Mouse (Mus musculus): ENCODE data around the gene Faxc. TPM values are rescaled to one million over a fixed set of nuclear protein-coding genes. Genes with fewer than 3 reads are reported as not detected.
A peak's percentile ranks its signal among the peaks of the same experiment; 100 is the strongest.

The Faxc gene
- 3.6 and 3.8 TPM in 2 replicates for polyA plus RNA-seq (2014; fragmentation: Nextera tagmentation; extraction: Ambion mirVana)

GRCm38 (mm10) chr4:21930971-21931771, at the start of gene Faxc:
Faxc (plus strand) TSS chr4:21931329.
- Histone ChIP-seq H3K36me3 (ENCODE audit: control insufficient read depth, insufficient read depth, low read length) (no peaks in the 10 kb centered on the region), H3K4me1 (ENCODE audit: control insufficient read depth, insufficient read depth, low read length) (no peaks in the 10 kb centered on the region), H3K4me2 (peak within 1 kb of the TSS; percentile 91), H3K27me3 (ENCODE audit: control insufficient read depth, insufficient read depth, low read length) (peaks cover 6% of the 10 kb centered on the region; the same call in 1 of the 2 replicates), H3K9me3 (replicated peaks; ENCODE audit: control insufficient read depth, low read length) (no peaks in the 10 kb centered on the region), H3K27ac (ENCODE audit: low read depth, low read length) (0 out of 2 replicates have a peak within 1 kb of the TSS, but pooled peaks have one; percentile 15), H3K4me3 (ENCODE audit: low read depth, low read length) (peak within 1 kb of the TSS; percentile 63), H3K9ac (ENCODE audit: low read depth, low read length) (peak within 1 kb of the TSS; percentile 89)
- 0% methylated on average over 66 of the region's 83 CpGs for WGBS (ENCODE audit: insufficient replicate concordance)
- peak; percentile 77 for ATAC-seq (replicated peaks; ENCODE audit: insufficient number of reproducible peaks, low FRiP score, low TSS enrichment)

GRCm38 (mm10) chr4:21882806-21883205, 48.3 kb upstream of the Faxc start:
- 87% methylated on average over 6 of the region's 6 CpGs for WGBS (ENCODE audit: insufficient replicate concordance)

GRCm38 (mm10) chr4:21885831-21886230, 45.3 kb upstream of the Faxc start:
- H3K27ac ChIP-seq (ENCODE audit: low read depth, low read length): no peak overlapping the region
- ATAC-seq (replicated peaks; ENCODE audit: insufficient number of reproducible peaks, low FRiP score, low TSS enrichment): no peak
- no peak overlapping the region for H3K4me3 ChIP-seq (ENCODE audit: low read depth, low read length)
- H3K9me3 ChIP-seq (replicated peaks; ENCODE audit: control insufficient read depth, low read length): no peaks in the 10 kb centered on the region
- no peaks in the 10 kb centered on the region for H3K4me1 ChIP-seq (ENCODE audit: control insufficient read depth, insufficient read depth, low read length)
- no peak overlapping the region for H3K9ac ChIP-seq (ENCODE audit: low read depth, low read length)
- 78% methylated on average over 8 of the region's 8 CpGs for WGBS (ENCODE audit: insufficient replicate concordance)
- no peaks in the 10 kb centered on the region for H3K36me3 ChIP-seq (ENCODE audit: control insufficient read depth, insufficient read depth, low read length)
- no peak overlapping the region for H3K4me2 ChIP-seq
- no peaks in the 10 kb centered on the region for H3K27me3 ChIP-seq (ENCODE audit: control insufficient read depth, insufficient read depth, low read length)

More at GRCm38 (mm10) chr4:21882806-21883205, 48.3 kb upstream of the Faxc start:
- no peak overlapping the region for H3K4me2 ChIP-seq
- H3K27ac ChIP-seq (ENCODE audit: low read depth, low read length): no peak overlapping the region
- no peaks in the 10 kb centered on the region for H3K4me1 ChIP-seq (ENCODE audit: control insufficient read depth, insufficient read depth, low read length)
- ATAC-seq (replicated peaks; ENCODE audit: insufficient number of reproducible peaks, low FRiP score, low TSS enrichment): no peak
- H3K4me3 ChIP-seq (ENCODE audit: low read depth, low read length): no peak overlapping the region
- H3K36me3 ChIP-seq (ENCODE audit: control insufficient read depth, insufficient read depth, low read length): no peaks in the 10 kb centered on the region
- no peaks in the 10 kb centered on the region for H3K9me3 ChIP-seq (replicated peaks; ENCODE audit: control insufficient read depth, low read length)
- no peak overlapping the region for H3K9ac ChIP-seq (ENCODE audit: low read depth, low read length)
- H3K27me3 ChIP-seq (ENCODE audit: control insufficient read depth, insufficient read depth, low read length): no peaks in the 10 kb centered on the region

GRCm38 (mm10) chr4:21931772-21932630, 872 bp downstream of the Faxc start:
- Histone ChIP-seq H3K27me3 (ENCODE audit: control insufficient read depth, insufficient read depth, low read length) (peaks cover 6% of the 10 kb centered on the region; the same call in 1 of the 2 replicates), H3K9me3 (replicated peaks; ENCODE audit: control insufficient read depth, low read length) (no peaks in the 10 kb centered on the region), H3K4me1 (ENCODE audit: control insufficient read depth, insufficient read depth, low read length) (no peaks in the 10 kb centered on the region), H3K27ac (ENCODE audit: low read depth, low read length) (0 out of 2 replicates have a peak overlapping the region, but pooled peaks have one; percentile 15), H3K4me3 (ENCODE audit: low read depth, low read length) (peak overlapping the region; percentile 63), H3K36me3 (ENCODE audit: control insufficient read depth, insufficient read depth, low read length) (no peaks in the 10 kb centered on the region), H3K9ac (ENCODE audit: low read depth, low read length) (peak overlapping the region; percentile 89), H3K4me2 (peak overlapping the region; percentile 91)
- peak; percentile 35; the same call in 1 of the 2 replicates for ATAC-seq (replicated peaks; ENCODE audit: insufficient number of reproducible peaks, low FRiP score, low TSS enrichment)
- 16% methylated on average over 23 of the region's 23 CpGs for WGBS (ENCODE audit: insufficient replicate concordance)

- H3K27me3 ChIP-seq (ENCODE audit: control insufficient read depth, insufficient read depth, low read length): peaks cover 6% of the 10 kb centered on the region; the same call in 1 of the 2 replicates
- no peak for ATAC-seq (replicated peaks; ENCODE audit: insufficient number of reproducible peaks, low FRiP score, low TSS enrichment)
- WGBS (ENCODE audit: insufficient replicate concordance): 86% methylated on average over 2 of the region's 2 CpGs
Measured at GRCm38 (mm10) chr4:21935378-21935777, 4.2 kb downstream of the Faxc start.

GRCm38 (mm10) chr4:21936424-21936823, 5.3 kb downstream of the Faxc start:
- no peak overlapping the region for H3K4me3 ChIP-seq (ENCODE audit: low read depth, low read length)
- WGBS (ENCODE audit: insufficient replicate concordance): 85% methylated on average over 9 of the region's 9 CpGs
- no peak overlapping the region for H3K9ac ChIP-seq (ENCODE audit: low read depth, low read length)
- H3K27ac ChIP-seq (ENCODE audit: low read depth, low read length): no peak overlapping the region
- no peaks in the 10 kb centered on the region for H3K27me3 ChIP-seq (ENCODE audit: control insufficient read depth, insufficient read depth, low read length)
- no peaks in the 10 kb centered on the region for H3K4me1 ChIP-seq (ENCODE audit: control insufficient read depth, insufficient read depth, low read length)
- H3K4me2 ChIP-seq: no peak overlapping the region
- no peak for ATAC-seq (replicated peaks; ENCODE audit: insufficient number of reproducible peaks, low FRiP score, low TSS enrichment)
- no peaks in the 10 kb centered on the region for H3K9me3 ChIP-seq (replicated peaks; ENCODE audit: control insufficient read depth, low read length)
- H3K36me3 ChIP-seq (ENCODE audit: control insufficient read depth, insufficient read depth, low read length): no peaks in the 10 kb centered on the region

More at GRCm38 (mm10) chr4:21935378-21935777, 4.2 kb downstream of the Faxc start:
- no peaks in the 10 kb centered on the region for H3K4me1 ChIP-seq (ENCODE audit: control insufficient read depth, insufficient read depth, low read length)
- H3K27ac ChIP-seq (ENCODE audit: low read depth, low read length): no peak overlapping the region
- H3K9ac ChIP-seq (ENCODE audit: low read depth, low read length): no peak overlapping the region
- no peaks in the 10 kb centered on the region for H3K36me3 ChIP-seq (ENCODE audit: control insufficient read depth, insufficient read depth, low read length)
- H3K9me3 ChIP-seq (replicated peaks; ENCODE audit: control insufficient read depth, low read length): no peaks in the 10 kb centered on the region
- H3K4me3 ChIP-seq (ENCODE audit: low read depth, low read length): no peak overlapping the region
- H3K4me2 ChIP-seq: no peak overlapping the region

GRCm38 (mm10) chr4:21937890-21938289, 6.8 kb downstream of the Faxc start:
- H3K9me3 ChIP-seq (replicated peaks; ENCODE audit: control insufficient read depth, low read length): no peaks in the 10 kb centered on the region
- H3K27ac ChIP-seq (ENCODE audit: low read depth, low read length): no peak overlapping the region
- H3K27me3 ChIP-seq (ENCODE audit: control insufficient read depth, insufficient read depth, low read length): no peaks in the 10 kb centered on the region
- no peak overlapping the region for H3K9ac ChIP-seq (ENCODE audit: low read depth, low read length)
- H3K4me3 ChIP-seq (ENCODE audit: low read depth, low read length): no peak overlapping the region
- no peaks in the 10 kb centered on the region for H3K36me3 ChIP-seq (ENCODE audit: control insufficient read depth, insufficient read depth, low read length)
- no peaks in the 10 kb centered on the region for H3K4me1 ChIP-seq (ENCODE audit: control insufficient read depth, insufficient read depth, low read length)
- no peak for ATAC-seq (replicated peaks; ENCODE audit: insufficient number of reproducible peaks, low FRiP score, low TSS enrichment)
- no peak overlapping the region for H3K4me2 ChIP-seq
- 83% methylated on average over 8 of the region's 8 CpGs for WGBS (ENCODE audit: insufficient replicate concordance)

GRCm38 (mm10) chr4:21944672-21945071, 13.5 kb downstream of the Faxc start:
- Histone ChIP-seq H3K4me3 (ENCODE audit: low read depth, low read length) (no peak overlapping the region), H3K36me3 (ENCODE audit: control insufficient read depth, insufficient read depth, low read length) (no peaks in the 10 kb centered on the region), H3K9me3 (replicated peaks; ENCODE audit: control insufficient read depth, low read length) (no peaks in the 10 kb centered on the region), H3K27me3 (ENCODE audit: control insufficient read depth, insufficient read depth, low read length) (no peaks in the 10 kb centered on the region), H3K4me1 (ENCODE audit: control insufficient read depth, insufficient read depth, low read length) (no peaks in the 10 kb centered on the region), H3K4me2 (no peak overlapping the region), H3K27ac (ENCODE audit: low read depth, low read length) (no peak overlapping the region), H3K9ac (ENCODE audit: low read depth, low read length) (no peak overlapping the region)
- 78% methylated on average over 3 of the region's 3 CpGs for WGBS (ENCODE audit: insufficient replicate concordance)
- ATAC-seq (replicated peaks; ENCODE audit: insufficient number of reproducible peaks, low FRiP score, low TSS enrichment): no peak
